Mouse (Mus musculus): ENCODE measurements at regions not wholly inside any gene's neighbourhood (a gene's known extent, or its start where the extent isn't known, plus 50 kb on each side); places are given as distances from the start of the nearest gene placed in this dataset.

GRCm38 (mm10) chr9:79233081-79233480 lies 485.6 kb downstream of the Col12a1 start:
- no peak for ATAC-seq
- Histone ChIP-seq H3K9me3 (replicated peaks; ENCODE audit: control insufficient read depth, low read length) (no peaks in the 10 kb centered on the region), H3K9ac (ENCODE audit: low read length) (no peak overlapping the region), H3K27ac (ENCODE audit: low read depth, low read length) (no peak overlapping the region), H3K4me1 (ENCODE audit: control insufficient read depth, insufficient read depth, low read length) (no peaks in the 10 kb centered on the region), H3K27me3 (replicated peaks; ENCODE audit: control insufficient read depth, insufficient read depth, low read length) (no peaks in the 10 kb centered on the region), H3K36me3 (ENCODE audit: control insufficient read depth, insufficient read depth, low read length) (no peaks in the 10 kb centered on the region), H3K4me2 (ENCODE audit: low read length) (no peak overlapping the region), H3K4me3 (ENCODE audit: low read depth, low read length) (no peak overlapping the region)
- DNase-seq (ENCODE audit: low spot score), result no peak
- WGBS, result 47% methylated on average over 3 of the region's 3 CpGs

GRCm38 (mm10) chr9:79233751-79234150 lies 484.9 kb downstream of the Col12a1 start:
- Histone ChIP-seq H3K9ac (ENCODE audit: low read length) (no peak overlapping the region), H3K36me3 (ENCODE audit: control insufficient read depth, insufficient read depth, low read length) (no peaks in the 10 kb centered on the region), H3K4me2 (ENCODE audit: low read length) (no peak overlapping the region), H3K27ac (ENCODE audit: low read depth, low read length) (no peak overlapping the region), H3K4me1 (ENCODE audit: control insufficient read depth, insufficient read depth, low read length) (no peaks in the 10 kb centered on the region), H3K4me3 (ENCODE audit: low read depth, low read length) (no peak overlapping the region), H3K27me3 (replicated peaks; ENCODE audit: control insufficient read depth, insufficient read depth, low read length) (no peaks in the 10 kb centered on the region), H3K9me3 (replicated peaks; ENCODE audit: control insufficient read depth, low read length) (no peaks in the 10 kb centered on the region)
- 98% methylated on average over 1 of the region's 1 CpGs for WGBS
- DNase-seq (ENCODE audit: low spot score) (no peak), ATAC-seq (no peak)

GRCm38 (mm10) chr9:79269646-79270213 lies 448.9 kb downstream of the Col12a1 start:
- ATAC-seq (no peak), DNase-seq (ENCODE audit: low spot score) (no peak)
- Histone ChIP-seq H3K27ac (ENCODE audit: low read depth, low read length) (no peak overlapping the region), H3K9ac (ENCODE audit: low read length) (no peak overlapping the region), H3K27me3 (replicated peaks; ENCODE audit: control insufficient read depth, insufficient read depth, low read length) (no peaks in the 10 kb centered on the region), H3K4me2 (ENCODE audit: low read length) (no peak overlapping the region), H3K4me1 (ENCODE audit: control insufficient read depth, insufficient read depth, low read length) (no peaks in the 10 kb centered on the region), H3K9me3 (replicated peaks; ENCODE audit: control insufficient read depth, low read length) (no peaks in the 10 kb centered on the region), H3K4me3 (ENCODE audit: low read depth, low read length) (no peak overlapping the region), H3K36me3 (ENCODE audit: control insufficient read depth, insufficient read depth, low read length) (no peaks in the 10 kb centered on the region)
- 89% methylated on average over 13 of the region's 13 CpGs for WGBS

GRCm38 (mm10) chr9:79270256-79270655 lies 448.4 kb downstream of the Col12a1 start:
- Histone ChIP-seq H3K9me3 (replicated peaks; ENCODE audit: control insufficient read depth, low read length) (no peaks in the 10 kb centered on the region), H3K4me3 (ENCODE audit: low read depth, low read length) (no peak overlapping the region), H3K4me1 (ENCODE audit: control insufficient read depth, insufficient read depth, low read length) (no peaks in the 10 kb centered on the region), H3K4me2 (ENCODE audit: low read length) (no peak overlapping the region), H3K36me3 (ENCODE audit: control insufficient read depth, insufficient read depth, low read length) (no peaks in the 10 kb centered on the region), H3K9ac (ENCODE audit: low read length) (no peak overlapping the region), H3K27me3 (replicated peaks; ENCODE audit: control insufficient read depth, insufficient read depth, low read length) (no peaks in the 10 kb centered on the region), H3K27ac (ENCODE audit: low read depth, low read length) (no peak overlapping the region)
- DNase-seq (ENCODE audit: low spot score), result peak; percentile 56
- ATAC-seq, result peak; percentile 62; the same call in 1 of the 2 replicates
- WGBS, result 60% methylated on average over 2 of the region's 2 CpGs

GRCm38 (mm10) chr9:79287849-79288248 lies 430.8 kb downstream of the Col12a1 start:
- no peaks in the 10 kb centered on the region for H3K27me3 ChIP-seq (replicated peaks; ENCODE audit: control insufficient read depth, insufficient read depth, low read length)
- H3K4me1 ChIP-seq (ENCODE audit: control insufficient read depth, insufficient read depth, low read length), result no peaks in the 10 kb centered on the region
- H3K4me2 ChIP-seq (ENCODE audit: low read length), result no peak overlapping the region
- no peak overlapping the region for H3K27ac ChIP-seq (ENCODE audit: low read depth, low read length)
- 92% methylated on average over 3 of the region's 3 CpGs for WGBS
- no peak overlapping the region for H3K9ac ChIP-seq (ENCODE audit: low read length)
- H3K4me3 ChIP-seq (ENCODE audit: low read depth, low read length), result no peak overlapping the region
- DNase-seq (ENCODE audit: low spot score), result no peak
- H3K9me3 ChIP-seq (replicated peaks; ENCODE audit: control insufficient read depth, low read length), result no peaks in the 10 kb centered on the region
- no peaks in the 10 kb centered on the region for H3K36me3 ChIP-seq (ENCODE audit: control insufficient read depth, insufficient read depth, low read length)
- no peak for ATAC-seq

- WGBS, result 80% methylated on average over 3 of the region's 3 CpGs
- no peak for DNase-seq (ENCODE audit: low spot score)
- Histone ChIP-seq H3K36me3 (ENCODE audit: control insufficient read depth, insufficient read depth, low read length) (no peaks in the 10 kb centered on the region), H3K9ac (ENCODE audit: low read length) (no peak overlapping the region), H3K4me3 (ENCODE audit: low read depth, low read length) (no peak overlapping the region), H3K4me1 (ENCODE audit: control insufficient read depth, insufficient read depth, low read length) (no peaks in the 10 kb centered on the region), H3K4me2 (ENCODE audit: low read length) (no peak overlapping the region), H3K27me3 (replicated peaks; ENCODE audit: control insufficient read depth, insufficient read depth, low read length) (no peaks in the 10 kb centered on the region), H3K27ac (ENCODE audit: low read depth, low read length) (no peak overlapping the region), H3K9me3 (replicated peaks; ENCODE audit: control insufficient read depth, low read length) (no peaks in the 10 kb centered on the region)
- no peak for ATAC-seq
These were observed 423.3 kb downstream of the Col12a1 start for GRCm38 (mm10) chr9:79295306-79295705.

- no peak overlapping the region for H3K27ac ChIP-seq (ENCODE audit: low read depth, low read length)
- H3K9me3 ChIP-seq (replicated peaks; ENCODE audit: control insufficient read depth, low read length), result no peaks in the 10 kb centered on the region
- H3K9ac ChIP-seq (ENCODE audit: low read length), result no peak overlapping the region
- H3K4me2 ChIP-seq (ENCODE audit: low read length), result no peak overlapping the region
- no peaks in the 10 kb centered on the region for H3K27me3 ChIP-seq (replicated peaks; ENCODE audit: control insufficient read depth, insufficient read depth, low read length)
- H3K36me3 ChIP-seq (ENCODE audit: control insufficient read depth, insufficient read depth, low read length), result no peaks in the 10 kb centered on the region
- H3K4me3 ChIP-seq (ENCODE audit: low read depth, low read length), result no peak overlapping the region
- H3K4me1 ChIP-seq (ENCODE audit: control insufficient read depth, insufficient read depth, low read length), result no peaks in the 10 kb centered on the region
- peak; percentile 62; the same call in 1 of the 2 replicates for ATAC-seq
- 72% methylated on average over 3 of the region's 3 CpGs for whole genome bisulfite sequencing
- peak; percentile 56 for DNase-seq (ENCODE audit: low spot score)
These were observed 417.1 kb downstream of the Col12a1 start for GRCm38 (mm10) chr9:79301580-79301979.

GRCm38 (mm10) chr9:79310591-79310990 lies 408.0 kb downstream of the Col12a1 start:
- ATAC-seq (no peak), DNase-seq (ENCODE audit: low spot score) (no peak)
- Histone ChIP-seq H3K27me3 (replicated peaks; ENCODE audit: control insufficient read depth, insufficient read depth, low read length) (no peaks in the 10 kb centered on the region), H3K9me3 (replicated peaks; ENCODE audit: control insufficient read depth, low read length) (no peaks in the 10 kb centered on the region), H3K27ac (ENCODE audit: low read depth, low read length) (no peak overlapping the region), H3K4me1 (ENCODE audit: control insufficient read depth, insufficient read depth, low read length) (no peaks in the 10 kb centered on the region), H3K9ac (ENCODE audit: low read length) (no peak overlapping the region), H3K4me2 (ENCODE audit: low read length) (no peak overlapping the region), H3K36me3 (ENCODE audit: control insufficient read depth, insufficient read depth, low read length) (no peaks in the 10 kb centered on the region), H3K4me3 (ENCODE audit: low read depth, low read length) (no peak overlapping the region)
- 84% methylated on average over 3 of the region's 3 CpGs for WGBS

- Histone ChIP-seq H3K27ac (ENCODE audit: low read depth, low read length) (no peak overlapping the region), H3K27me3 (replicated peaks; ENCODE audit: control insufficient read depth, insufficient read depth, low read length) (no peaks in the 10 kb centered on the region), H3K9me3 (replicated peaks; ENCODE audit: control insufficient read depth, low read length) (no peaks in the 10 kb centered on the region), H3K36me3 (ENCODE audit: control insufficient read depth, insufficient read depth, low read length) (no peaks in the 10 kb centered on the region), H3K9ac (ENCODE audit: low read length) (no peak overlapping the region), H3K4me3 (ENCODE audit: low read depth, low read length) (no peak overlapping the region), H3K4me1 (ENCODE audit: control insufficient read depth, insufficient read depth, low read length) (no peaks in the 10 kb centered on the region), H3K4me2 (ENCODE audit: low read length) (no peak overlapping the region)
- DNase-seq (ENCODE audit: low spot score) (peak; percentile 76), ATAC-seq (peak; percentile 37; the same call in 1 of the 2 replicates)
These were observed 401.2 kb downstream of the Col12a1 start for GRCm38 (mm10) chr9:79317411-79317810.

Data from forebrain, embryonic 14.5 days (tissue).